Mouse (Mus musculus) cortical plate, adult 2 months (tissue): ENCODE measurements around the gene Ncoa1.

Experiments used
- CTCF ChIP-seq: fragments of 200-500 bp; IDR thresholded peaks from 2 replicates; pipeline ENCODE4 v1.5.1; 2011; ENCODE audit warnings: mild to moderate bottlenecking, control low read depth, low read length; ENCODE audit not compliant: insufficient read depth; ENCODE audit errors: extremely low read depth
- POLR2A ChIP-seq: fragments of 200-500 bp; IDR thresholded peaks from 2 replicates; pipeline ENCODE4 v1.6.1; 2011; ENCODE audit warnings: mild to moderate bottlenecking, low read length, control low read depth; ENCODE audit not compliant: insufficient read depth; ENCODE audit errors: extremely low read depth

DNA sequence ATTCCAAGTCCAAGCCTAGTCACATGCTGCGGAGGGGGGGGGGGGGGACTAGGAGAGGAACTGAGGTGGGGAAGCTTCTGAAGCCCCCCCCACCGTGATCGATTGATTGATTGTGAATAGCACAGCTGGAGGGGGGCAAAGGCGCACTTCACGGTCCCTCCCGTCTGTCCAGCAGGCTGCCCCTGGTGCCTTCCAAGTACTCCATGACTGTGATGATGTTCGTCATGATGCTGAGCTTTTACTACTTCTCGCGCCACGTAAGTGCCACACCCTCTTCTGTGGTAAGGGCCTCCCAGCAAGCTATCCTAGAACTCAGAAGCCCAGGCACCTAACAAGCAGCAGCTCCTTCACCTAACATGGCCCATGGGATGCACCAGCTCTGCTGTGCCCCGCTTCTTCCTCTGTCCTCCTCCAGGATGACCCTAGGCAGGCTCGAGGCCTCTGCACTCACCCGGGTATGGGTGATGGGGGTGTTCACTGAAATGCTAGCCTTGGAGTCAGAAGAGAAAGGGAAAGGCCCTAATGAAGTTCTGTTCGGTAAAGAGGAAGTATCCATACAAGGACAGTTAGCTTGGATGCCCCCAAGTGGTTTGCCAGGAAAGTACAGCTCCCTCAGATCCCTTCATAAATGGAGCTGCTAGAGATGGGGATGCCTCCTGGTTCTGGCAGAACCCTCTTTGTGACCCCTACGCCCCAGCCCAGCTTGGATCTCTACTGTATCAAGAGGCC is 268.4 kb downstream of the Ncoa1 start:
- TF ChIP-seq CTCF (peak; percentile 73), POLR2A (no peak)
